Mouse (Mus musculus): Measurements from ENCODE around the gene Gm45140.

DNA sequence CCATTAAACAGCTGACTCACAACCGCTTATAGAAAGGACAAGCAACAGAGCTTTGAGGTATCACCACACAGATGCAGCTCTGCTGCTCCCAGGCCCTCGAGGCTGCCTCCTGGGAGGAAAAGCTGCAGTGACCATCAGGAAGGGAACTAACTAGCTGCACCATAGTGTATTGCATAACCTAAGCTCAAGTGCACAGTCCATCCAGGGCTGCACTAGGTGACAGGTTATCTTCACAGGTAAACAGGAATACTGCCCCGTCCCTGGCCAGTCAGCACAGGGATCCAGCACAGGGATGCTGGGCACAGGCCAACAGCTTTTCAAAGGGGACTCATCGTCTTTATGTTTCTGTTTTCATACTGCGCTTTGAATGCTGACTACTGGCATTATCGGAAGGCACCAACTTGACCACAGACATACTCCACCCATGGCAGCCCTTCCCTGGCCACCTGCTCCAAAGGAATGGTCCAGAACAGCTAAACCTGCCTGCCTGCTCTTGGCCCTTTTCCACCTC is 25.9 kb downstream of the Gm45140 start:
- TF ChIP-seq POLR2A (IDR thresholded peaks at IDR 0.05; ENCODE audit: borderline replicate concordance, extremely low read depth, insufficient read depth, insufficient read length, poor library complexity, severe bottlenecking) = no peak
- TF ChIP-seq CTCF (IDR thresholded peaks at IDR 0.05; ENCODE audit: borderline replicate concordance, extremely low read depth, insufficient read depth, insufficient read length) = no peak
